Mouse (Mus musculus) brain, embryonic 14.5 days (tissue): ENCODE measurements around the gene Ccdc88c.

Experiments
- CTCF ChIP-seq: fragments of 200-500 bp; IDR thresholded peaks from 2 replicates; pipeline ENCODE4 v1.5.1; 2012; ENCODE audit warnings: inconsistent platforms, mild to moderate bottlenecking, moderate library complexity, borderline replicate concordance; ENCODE audit not compliant: insufficient read depth, insufficient read length; ENCODE audit errors: extremely low read depth
- POLR2A ChIP-seq: fragments of 200-500 bp; IDR thresholded peaks from 2 replicates; pipeline ENCODE4 v1.6.1; 2012; ENCODE audit warnings: mild to moderate bottlenecking, inconsistent platforms, borderline replicate concordance; ENCODE audit not compliant: poor library complexity, insufficient read depth, insufficient read length, severe bottlenecking; ENCODE audit errors: extremely low read depth

GRCm38 (mm10) chr12:101019443-101019842 is 9.4 kb downstream of the Ccdc88c start:
- TF ChIP-seq CTCF (no peak), POLR2A (no peak)
